Mouse (Mus musculus): ENCODE results near the gene Islr2. TPM values are rescaled to one million over a fixed set of nuclear protein-coding genes. Genes with fewer than 3 reads are reported as not detected.

Islr2 gene
- polyA plus RNA-seq, 1 experiment: 0.07 TPM

- Histone ChIP-seq H3K27me3 (ENCODE audit: control insufficient read depth, insufficient read depth, insufficient read length) (peaks cover 7% of the 10 kb centered on the region), H3K4me3 (ENCODE audit: insufficient read depth, poor library complexity, severe bottlenecking) (no peak overlapping the region), H3K79me3 (ENCODE audit: low read depth) (no peaks in the 10 kb centered on the region), H3K79me2 (ENCODE audit: control insufficient read depth, insufficient read depth) (no peaks in the 10 kb centered on the region), H3K36me3 (ENCODE audit: control insufficient read depth, insufficient read depth) (no peaks in the 10 kb centered on the region), H3ac (ENCODE audit: control insufficient read depth, insufficient read length, low read depth) (no peak overlapping the region)
- TF ChIP-seq CTCF (IDR thresholded peaks at IDR 0.05; ENCODE audit: control insufficient read depth, insufficient read depth, insufficient read length): peak; percentile 94
- no peak for TF ChIP-seq MAX (IDR thresholded peaks at IDR 0.05)
- no peak for TF ChIP-seq MYOD1 (IDR thresholded peaks at IDR 0.05; ENCODE audit: control insufficient read depth, insufficient read length, low read depth)
These were observed 405 bp upstream of the Islr2 start for GRCm38 (mm10) chr9:58204448-58205000.

DNA sequence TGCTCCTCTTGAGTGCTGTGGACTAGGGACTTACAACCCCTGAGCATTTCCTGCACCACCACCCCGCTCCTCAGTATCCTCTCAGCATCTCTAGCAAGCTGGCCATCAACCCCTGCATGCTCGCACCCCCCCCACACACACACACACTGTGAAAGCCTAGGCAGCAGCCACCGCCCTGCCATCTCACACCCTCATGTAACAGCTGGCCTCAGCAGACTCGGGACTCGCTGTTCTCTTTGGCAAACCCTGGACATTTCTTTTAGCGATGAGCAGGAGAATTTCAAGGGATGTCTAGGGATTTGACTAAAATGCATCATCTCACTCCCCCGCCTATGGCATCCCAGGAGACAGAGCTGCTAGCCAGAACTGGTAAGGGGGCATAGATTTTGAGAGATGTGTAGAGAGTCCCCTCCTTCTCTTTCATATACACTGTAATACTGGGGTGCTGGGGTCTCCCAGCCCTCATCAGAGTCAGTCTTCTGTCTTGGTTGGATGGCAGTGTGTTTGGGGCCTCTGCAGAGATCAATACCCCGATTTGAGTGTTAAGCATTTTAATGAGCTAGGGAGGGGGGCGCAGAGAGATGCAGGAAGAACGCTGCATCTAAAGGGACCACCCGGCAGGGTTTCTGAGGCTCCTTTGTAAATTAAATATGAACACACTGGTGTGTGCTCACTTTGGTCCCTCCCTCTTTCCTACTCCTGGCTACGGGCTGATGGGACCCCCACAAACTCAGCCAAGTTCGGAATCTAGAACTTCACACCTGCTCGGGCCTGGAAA is 1.3 kb downstream of the Islr2 start:
- Histone ChIP-seq H3ac (ENCODE audit: control insufficient read depth, insufficient read length, low read depth) (no peak overlapping the region), H3K79me3 (ENCODE audit: low read depth) (no peaks in the 10 kb centered on the region), H3K36me3 (ENCODE audit: control insufficient read depth, insufficient read depth) (no peaks in the 10 kb centered on the region), H3K27me3 (ENCODE audit: control insufficient read depth, insufficient read depth, insufficient read length) (peaks cover 20% of the 10 kb centered on the region), H3K79me2 (ENCODE audit: control insufficient read depth, insufficient read depth) (no peaks in the 10 kb centered on the region), H3K4me3 (ENCODE audit: insufficient read depth, poor library complexity, severe bottlenecking) (no peak overlapping the region)
- no peak for TF ChIP-seq MYOD1 (IDR thresholded peaks at IDR 0.05; ENCODE audit: control insufficient read depth, insufficient read length, low read depth)
- no peak for TF ChIP-seq CEBPB (IDR thresholded peaks at IDR 0.05; ENCODE audit: low read depth)
- no peak for TF ChIP-seq FOSL1 (IDR thresholded peaks at IDR 0.05; ENCODE audit: insufficient read depth, low read length, poor library complexity, severe bottlenecking)
- no peak for TF ChIP-seq MYOG (IDR thresholded peaks at IDR 0.05; ENCODE audit: control insufficient read depth, extremely low read depth, insufficient read length)
- TF ChIP-seq USF1 (IDR thresholded peaks at IDR 0.05; ENCODE audit: low read depth): no peak
- no peak for TF ChIP-seq MAX (IDR thresholded peaks at IDR 0.05)
- TF ChIP-seq CTCF (IDR thresholded peaks at IDR 0.05; ENCODE audit: control insufficient read depth, insufficient read depth, insufficient read length): no peak

- Histone ChIP-seq H3K27me3 (ENCODE audit: control insufficient read depth, insufficient read depth, insufficient read length) (peaks cover 20% of the 10 kb centered on the region), H3K79me3 (ENCODE audit: low read depth) (no peaks in the 10 kb centered on the region), H3ac (ENCODE audit: control insufficient read depth, insufficient read length, low read depth) (no peak overlapping the region), H3K79me2 (ENCODE audit: control insufficient read depth, insufficient read depth) (no peaks in the 10 kb centered on the region), H3K4me3 (ENCODE audit: insufficient read depth, poor library complexity, severe bottlenecking) (no peak overlapping the region), H3K36me3 (ENCODE audit: control insufficient read depth, insufficient read depth) (no peaks in the 10 kb centered on the region)
- TF ChIP-seq MYOD1 (IDR thresholded peaks at IDR 0.05; ENCODE audit: control insufficient read depth, insufficient read length, low read depth) (no peak), MAX (IDR thresholded peaks at IDR 0.05) (no peak), USF1 (IDR thresholded peaks at IDR 0.05; ENCODE audit: low read depth) (no peak), FOSL1 (IDR thresholded peaks at IDR 0.05; ENCODE audit: insufficient read depth, low read length, poor library complexity, severe bottlenecking) (no peak), MYOG (IDR thresholded peaks at IDR 0.05; ENCODE audit: control insufficient read depth, extremely low read depth, insufficient read length) (no peak), CEBPB (IDR thresholded peaks at IDR 0.05; ENCODE audit: low read depth) (no peak), CTCF (IDR thresholded peaks at IDR 0.05; ENCODE audit: control insufficient read depth, insufficient read depth, insufficient read length) (no peak)
These were observed 2.1 kb downstream of the Islr2 start for GRCm38 (mm10) chr9:58201861-58202549.

DNA sequence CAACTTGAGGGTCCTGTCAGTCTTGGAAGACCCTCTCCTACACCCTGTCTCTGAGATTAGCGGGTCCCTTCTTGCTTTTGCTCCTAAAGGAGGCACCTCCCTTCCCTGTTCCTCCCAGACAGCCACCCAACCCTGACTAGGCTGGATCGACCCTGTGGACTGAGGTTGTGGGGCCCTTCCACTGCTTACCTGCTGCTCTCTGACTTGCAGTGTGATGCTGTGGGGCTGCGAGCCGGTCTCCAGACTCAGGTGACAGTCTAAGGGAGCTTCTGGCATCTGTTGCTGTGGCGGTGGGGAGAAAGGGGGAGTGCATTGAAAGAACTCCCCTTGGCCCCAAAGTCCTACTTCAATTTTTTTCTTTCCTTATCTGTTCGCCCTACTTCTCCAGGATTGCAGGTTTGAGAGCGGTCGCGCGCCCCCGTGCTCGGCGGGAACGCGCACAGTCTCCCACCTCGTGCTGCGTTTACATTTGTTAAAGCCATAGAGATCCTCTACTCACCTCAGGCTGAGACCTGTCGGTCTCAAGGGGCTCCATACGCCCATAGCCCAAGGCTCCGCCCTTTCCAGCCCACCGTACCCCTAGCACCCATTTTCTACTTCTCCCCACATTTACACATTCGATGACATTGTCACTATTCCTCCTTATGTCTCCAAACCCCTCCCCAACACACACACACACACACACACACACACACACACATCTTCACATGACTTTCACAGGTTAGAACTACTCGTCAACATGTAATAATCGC is 2.9 kb downstream of the Islr2 start:
- no peaks in the 10 kb centered on the region for H3K79me2 ChIP-seq (ENCODE audit: control insufficient read depth, insufficient read depth)
- H3K36me3 ChIP-seq (ENCODE audit: control insufficient read depth, insufficient read depth): no peaks in the 10 kb centered on the region
- TF ChIP-seq MYOG (IDR thresholded peaks at IDR 0.05; ENCODE audit: control insufficient read depth, extremely low read depth, insufficient read length) (no peak), USF1 (IDR thresholded peaks at IDR 0.05; ENCODE audit: low read depth) (no peak), MAX (IDR thresholded peaks at IDR 0.05) (no peak), CTCF (IDR thresholded peaks at IDR 0.05; ENCODE audit: control insufficient read depth, insufficient read depth, insufficient read length) (no peak), MYOD1 (IDR thresholded peaks at IDR 0.05; ENCODE audit: control insufficient read depth, insufficient read length, low read depth) (no peak), CEBPB (IDR thresholded peaks at IDR 0.05; ENCODE audit: low read depth) (no peak), FOSL1 (IDR thresholded peaks at IDR 0.05; ENCODE audit: insufficient read depth, low read length, poor library complexity, severe bottlenecking) (no peak)
- peaks cover 20% of the 10 kb centered on the region for H3K27me3 ChIP-seq (ENCODE audit: control insufficient read depth, insufficient read depth, insufficient read length)
- H3ac ChIP-seq (ENCODE audit: control insufficient read depth, insufficient read length, low read depth): no peak overlapping the region
- H3K4me3 ChIP-seq (ENCODE audit: insufficient read depth, poor library complexity, severe bottlenecking): no peak overlapping the region
- no peaks in the 10 kb centered on the region for H3K79me3 ChIP-seq (ENCODE audit: low read depth)

DNA sequence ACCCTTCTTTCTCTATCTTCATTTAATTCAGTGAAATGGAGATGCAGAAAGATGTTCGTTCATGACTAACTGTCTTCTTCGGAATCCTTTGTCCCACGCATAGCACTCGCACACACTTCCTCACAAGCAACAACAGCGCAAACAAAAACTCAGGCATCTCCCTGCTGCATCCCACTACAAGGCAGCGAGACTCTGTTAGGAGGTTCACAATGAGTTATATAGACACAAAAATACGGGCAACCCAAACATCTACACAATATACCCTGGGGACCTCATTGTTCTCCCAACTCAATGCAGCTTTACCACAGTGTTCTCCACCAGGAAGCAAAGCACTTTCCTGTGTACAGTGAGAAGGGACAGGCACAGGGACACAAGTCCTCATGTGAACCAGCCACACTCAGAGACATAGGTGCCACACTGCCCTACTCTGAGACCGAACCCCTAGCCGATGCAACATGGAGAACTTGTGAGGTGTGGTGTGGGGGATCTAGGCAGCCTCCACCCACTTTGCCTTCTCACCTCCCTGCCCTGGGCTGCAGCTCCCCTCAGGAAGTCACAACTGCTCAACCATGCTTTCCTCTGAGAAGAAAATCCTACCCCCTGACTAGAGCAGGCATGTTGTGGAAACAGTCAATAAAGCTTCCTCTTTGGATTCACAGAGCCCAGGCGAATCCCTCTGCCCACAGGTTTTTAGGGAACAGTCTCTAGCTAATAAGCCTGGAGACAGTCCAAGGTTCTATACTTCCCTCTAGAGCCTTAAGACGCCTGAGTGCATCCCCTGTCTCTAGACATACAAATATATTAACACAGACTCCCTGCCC is 3.6 kb downstream of the Islr2 start:
- Histone ChIP-seq H3K4me3 (ENCODE audit: insufficient read depth, poor library complexity, severe bottlenecking) (no peak overlapping the region), H3K27me3 (ENCODE audit: control insufficient read depth, insufficient read depth, insufficient read length) (peaks cover 22% of the 10 kb centered on the region), H3K36me3 (ENCODE audit: control insufficient read depth, insufficient read depth) (no peaks in the 10 kb centered on the region), H3K79me3 (ENCODE audit: low read depth) (no peaks in the 10 kb centered on the region), H3K79me2 (ENCODE audit: control insufficient read depth, insufficient read depth) (no peaks in the 10 kb centered on the region), H3ac (ENCODE audit: control insufficient read depth, insufficient read length, low read depth) (no peak overlapping the region)
- TF ChIP-seq CTCF (IDR thresholded peaks at IDR 0.05; ENCODE audit: control insufficient read depth, insufficient read depth, insufficient read length) (no peak), MAX (IDR thresholded peaks at IDR 0.05) (no peak), FOSL1 (IDR thresholded peaks at IDR 0.05; ENCODE audit: insufficient read depth, low read length, poor library complexity, severe bottlenecking) (no peak), USF1 (IDR thresholded peaks at IDR 0.05; ENCODE audit: low read depth) (no peak), CEBPB (IDR thresholded peaks at IDR 0.05; ENCODE audit: low read depth) (no peak), MYOG (IDR thresholded peaks at IDR 0.05; ENCODE audit: control insufficient read depth, extremely low read depth, insufficient read length) (no peak), MYOD1 (IDR thresholded peaks at IDR 0.05; ENCODE audit: control insufficient read depth, insufficient read length, low read depth) (no peak)

Measured in C2C12 (cell line).